Mouse (Mus musculus) telencephalon, adult 2 months (tissue): ENCODE measurements at regions not wholly inside any gene's neighbourhood (a gene's known extent, or its start where the extent isn't known, plus 50 kb on each side); places are given as distances from the start of the nearest gene placed in this dataset.
"Not testable (repeated sequence)": the region's sequence is repeated elsewhere in the genome, so short reads cannot be mapped to it uniquely, and the experiment has no call there.

Experiments
- DNase-seq: peaks from one replicate; pipeline ENCODE4 v3.0.0-alpha.2; 2011; ENCODE audit warnings: low read depth, low spot score

GRCm38 (mm10) chr3:36387431-36387830 lies 88.3 kb downstream of the Anxa5 start:
- no peak for DNase-seq

DNA sequence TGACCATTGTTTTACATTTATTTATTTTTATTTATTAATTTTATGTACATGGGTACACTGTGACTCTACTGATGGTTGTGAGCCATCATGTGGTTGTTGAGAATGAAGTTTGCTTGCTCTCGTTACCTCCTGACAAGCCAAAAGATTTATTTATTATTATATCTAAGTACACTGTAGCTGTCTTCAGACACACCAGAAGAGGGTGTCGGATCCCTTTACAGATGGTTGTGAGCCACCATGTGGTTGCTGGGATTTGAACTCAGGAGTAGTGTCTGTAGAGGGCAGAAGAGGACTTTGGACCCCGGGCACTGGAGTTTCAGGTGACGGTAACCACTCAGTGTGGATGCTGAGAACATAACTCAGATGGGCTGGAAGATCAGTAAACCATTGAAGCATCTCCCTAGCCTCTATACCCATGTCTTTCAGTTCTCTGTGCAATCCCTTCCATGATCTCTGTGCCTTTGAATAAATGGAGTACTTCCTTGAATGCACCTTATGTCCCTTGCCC lies 92.2 kb downstream of the Anxa5 start:
- no peak for DNase-seq

GRCm38 (mm10) chr3:36381621-36382193 lies 94.0 kb downstream of the Anxa5 start:
- peak; percentile 75 for DNase-seq

- DNase-seq, result no peak
Measured at GRCm38 (mm10) chr3:36375722-36376121, 100.0 kb downstream of the Anxa5 start.

GRCm38 (mm10) chr3:36374939-36375338 lies 100.8 kb downstream of the Anxa5 start:
- DNase-seq, result no peak

DNA sequence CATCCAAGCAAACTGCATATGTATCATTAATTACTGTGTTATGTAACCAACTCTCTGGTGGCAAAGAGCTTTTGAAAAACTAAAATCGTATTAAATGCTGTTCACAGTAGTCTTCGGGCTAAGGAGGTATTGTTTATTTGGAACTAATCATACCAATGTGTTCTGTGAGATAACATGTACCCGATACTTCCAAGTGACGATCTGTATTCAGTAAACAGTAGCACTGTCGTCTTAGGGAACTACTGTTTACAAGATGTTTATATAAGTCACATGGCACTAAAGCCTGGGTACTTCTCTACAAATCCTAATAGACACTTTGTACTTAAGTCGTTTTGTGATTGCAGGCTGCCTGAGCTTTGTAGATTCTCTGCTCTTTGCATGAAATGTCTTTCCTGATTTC lies 114.8 kb downstream of the Anxa5 start:
- DNase-seq, result no peak

- DNase-seq, result not testable (repeated sequence)
Measured at GRCm38 (mm10) chr3:36354201-36354600, 121.5 kb downstream of the Anxa5 start.

- peak; percentile 31 for DNase-seq
Measured at GRCm38 (mm10) chr3:36352032-36352742, 123.5 kb downstream of the Anxa5 start.

- no peak for DNase-seq
Measured at GRCm38 (mm10) chr3:36349073-36349472, 126.6 kb downstream of the Anxa5 start.

- peak; percentile 83 for DNase-seq
Measured at GRCm38 (mm10) chr3:36340889-36341533, 118.9 kb upstream of the Qrfpr start.

DNA sequence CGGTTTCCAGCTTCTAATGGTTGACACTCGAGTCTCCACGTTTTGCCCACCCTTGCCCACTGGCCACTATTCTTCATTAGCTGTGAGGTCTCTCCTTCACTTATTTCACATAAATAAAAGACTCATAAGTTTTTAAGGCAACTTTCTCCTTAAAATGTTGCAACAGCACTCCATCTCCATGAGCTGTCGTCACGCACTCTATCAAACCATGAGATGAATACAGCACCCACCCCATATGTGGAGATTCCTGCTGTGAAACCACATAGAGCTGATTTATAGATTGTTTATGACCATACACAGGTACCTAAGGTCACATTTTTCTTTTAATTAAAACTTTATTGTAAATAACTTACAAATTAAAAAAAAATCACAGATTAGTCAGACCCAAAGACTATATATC lies 117.5 kb upstream of the Qrfpr start:
- DNase-seq, result no peak

DNA sequence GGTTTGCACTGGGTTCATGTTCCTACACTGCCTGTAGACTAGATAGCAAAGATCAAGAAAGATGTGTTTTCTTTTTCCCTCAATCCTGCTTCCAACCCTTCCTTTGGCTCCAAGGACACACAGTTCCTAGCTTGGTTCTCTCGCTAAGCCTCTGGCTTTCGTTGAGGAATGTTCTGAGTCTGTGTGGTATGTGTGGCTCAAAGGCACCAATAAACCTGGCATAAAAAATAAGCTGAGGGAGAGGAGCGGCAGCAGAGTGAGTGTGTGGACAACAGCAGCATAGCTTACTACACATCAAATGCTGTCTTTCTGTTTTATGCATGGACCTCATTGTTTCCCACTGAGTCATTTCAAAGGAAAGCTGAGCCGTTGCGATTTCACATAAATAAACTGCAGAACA lies 112.2 kb upstream of the Qrfpr start:
- DNase-seq, result no peak

GRCm38 (mm10) chr3:36332016-36332415 lies 109.9 kb upstream of the Qrfpr start:
- peak; percentile 67 for DNase-seq

- no peak for DNase-seq
Measured at GRCm38 (mm10) chr3:36330656-36331055, 108.5 kb upstream of the Qrfpr start.

GRCm38 (mm10) chr3:36329631-36330030 lies 107.5 kb upstream of the Qrfpr start:
- DNase-seq, result no peak

DNA sequence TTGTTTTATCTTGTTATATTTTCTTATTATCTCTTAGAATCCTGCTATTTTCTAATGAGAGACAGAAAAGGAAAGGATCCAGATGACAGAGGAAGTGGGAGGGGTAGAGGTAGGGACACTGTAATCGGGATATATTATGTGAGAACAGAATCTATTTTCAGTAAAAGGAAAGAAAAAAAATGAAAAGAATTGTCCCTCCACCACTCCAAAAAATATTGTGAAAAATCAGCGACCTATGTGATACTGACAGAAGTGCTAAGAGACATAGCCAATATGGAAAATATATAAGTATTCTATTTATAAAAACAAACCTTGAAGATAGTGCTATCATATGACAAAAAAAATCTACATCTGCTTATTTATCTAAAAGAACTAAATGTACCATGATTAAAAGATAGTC lies 106.8 kb upstream of the Qrfpr start:
- DNase-seq, result no peak

DNA sequence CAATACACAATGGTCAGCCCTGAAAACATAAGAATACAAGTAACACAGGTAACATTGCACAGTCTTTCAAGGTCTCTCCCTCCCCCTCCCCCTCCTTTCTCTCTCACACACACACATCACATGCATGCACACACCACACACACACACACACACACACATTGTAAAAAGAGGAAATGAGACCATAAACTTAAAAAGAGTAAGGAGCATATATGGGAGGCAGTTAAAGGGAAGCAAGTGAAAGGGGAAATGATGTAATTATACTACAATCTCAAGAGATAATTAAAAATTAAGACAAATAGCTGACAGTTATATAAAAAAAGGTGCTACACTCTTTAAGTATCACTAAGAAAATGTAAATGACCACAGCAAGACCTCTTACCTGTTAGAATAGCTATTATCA lies 96.5 kb upstream of the Qrfpr start:
- no peak for DNase-seq

DNA sequence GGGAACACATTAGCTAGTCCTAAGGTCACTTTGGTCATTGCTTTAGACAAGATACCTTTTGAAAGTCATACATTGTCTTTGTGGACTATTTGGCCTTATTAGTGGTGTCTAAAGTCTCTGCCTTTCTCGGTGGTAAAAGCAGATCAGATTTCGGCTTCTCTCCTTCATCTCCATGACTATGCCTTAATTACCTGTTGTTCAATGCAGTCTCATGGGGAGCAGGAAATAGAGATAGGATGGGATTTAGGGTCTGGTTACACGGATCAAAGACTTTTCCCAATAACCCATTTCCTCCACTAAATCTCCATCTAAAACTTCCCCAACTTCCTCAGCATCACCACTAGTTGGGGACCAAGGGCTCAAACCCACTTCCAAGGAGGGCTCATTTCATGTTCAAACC lies 89.2 kb upstream of the Qrfpr start:
- DNase-seq, result no peak

DNA sequence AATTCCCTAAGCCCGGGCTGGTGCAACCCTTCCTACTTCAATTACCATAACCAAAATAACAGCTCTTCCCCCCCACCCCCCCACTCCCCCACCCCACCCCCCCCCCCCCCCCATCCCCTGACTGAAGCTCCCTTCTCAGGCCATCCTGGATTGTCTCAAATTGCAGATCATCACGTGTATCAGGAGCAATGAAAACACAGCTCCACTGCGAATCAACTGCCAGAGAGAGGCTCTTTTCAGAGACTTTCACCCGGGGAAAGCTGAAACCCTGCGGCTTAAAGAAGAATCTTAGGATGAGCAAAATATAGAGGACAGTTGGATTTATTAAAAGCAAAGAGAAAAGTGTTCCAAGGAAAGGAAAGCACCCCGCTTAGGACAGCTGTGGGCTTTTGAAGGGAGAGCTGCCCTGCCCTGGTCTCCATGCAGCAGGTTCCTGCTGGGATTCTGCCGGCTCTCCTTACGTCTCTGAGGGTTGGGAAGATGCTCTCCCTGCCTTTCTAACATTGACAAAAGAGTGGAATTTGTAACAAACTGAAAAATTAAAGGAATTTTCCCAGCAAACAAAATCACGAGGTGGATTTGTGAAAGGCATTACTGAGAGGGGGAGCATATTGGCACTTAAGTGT lies 88.6 kb upstream of the Qrfpr start:
- no peak for DNase-seq

DNA sequence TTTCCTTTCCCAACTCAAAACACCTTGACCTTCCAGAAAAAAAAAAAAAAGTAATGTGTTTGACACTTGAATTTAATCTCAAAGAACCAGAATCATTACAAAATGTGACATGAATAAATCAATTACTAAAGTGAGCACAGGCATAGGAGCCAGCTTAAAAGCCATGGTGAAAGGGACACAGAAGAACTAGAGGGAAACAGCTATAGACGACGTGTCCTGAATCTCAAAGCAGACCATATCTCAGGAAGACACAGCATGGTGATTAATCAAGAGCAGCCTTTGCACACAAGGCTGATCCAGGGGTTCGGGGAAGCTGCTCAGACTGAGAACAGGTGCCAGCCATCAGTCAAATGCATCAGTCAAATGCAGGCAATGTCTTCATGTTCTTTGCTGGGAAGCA lies 74.7 kb upstream of the Qrfpr start:
- DNase-seq, result no peak

DNA sequence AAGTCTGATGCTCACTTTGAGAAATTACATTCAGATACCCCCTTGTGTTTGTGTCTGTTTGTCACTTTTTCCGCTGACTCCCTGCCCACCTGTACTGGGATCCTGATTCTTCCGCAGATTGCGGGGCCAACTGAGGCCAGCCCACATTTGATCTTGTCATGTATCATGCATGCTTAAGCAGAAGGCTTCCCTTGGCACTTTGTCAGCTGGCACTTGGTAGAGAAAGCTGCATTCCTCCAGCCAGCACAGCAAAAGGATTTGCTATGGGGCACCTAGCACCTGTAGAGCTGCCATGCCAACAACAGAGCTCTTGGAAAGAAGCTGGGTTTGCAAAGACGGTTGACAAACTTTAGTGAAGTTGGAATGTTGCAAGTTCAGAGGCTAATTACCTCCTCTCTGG lies 69.9 kb upstream of the Qrfpr start:
- no peak for DNase-seq

DNA sequence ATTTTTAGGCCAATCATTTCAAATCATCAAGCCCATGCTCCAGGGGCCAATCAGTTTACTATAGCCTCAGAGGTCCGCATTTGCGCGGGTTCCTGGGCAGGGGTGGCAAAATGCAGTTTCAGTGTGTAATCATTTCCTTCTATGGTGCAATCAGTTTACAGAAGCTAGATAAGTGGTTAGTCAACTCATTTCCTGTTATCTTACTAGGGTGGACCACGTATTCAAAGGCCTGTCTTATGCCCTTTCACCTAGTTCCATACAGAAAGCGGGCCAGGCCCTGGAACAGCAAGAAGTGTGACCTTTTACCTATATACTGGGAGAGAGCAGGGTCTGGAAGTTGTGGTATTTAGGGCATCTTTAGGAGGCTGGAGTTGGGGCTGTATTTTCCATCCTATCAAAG lies 62.0 kb upstream of the Qrfpr start:
- DNase-seq, result no peak
